Mouse (Mus musculus) forebrain, embryonic 13.5 days (tissue): ENCODE measurements around the gene Cib3. TPM values are rescaled to one million over a fixed set of nuclear protein-coding genes. Genes with fewer than 3 reads are reported as not detected.

Source experiments
- ATAC-seq: fragments of 200-750 bp; cut with Nextera tagmentation; 2 replicates; pipeline ENCODE4 v1.8.0; 2017
- H3K27ac ChIP-seq: fragments of 300-500 bp; sonication (generic); 2 replicates; pipeline ENCODE4 v1.5.1; 2015; ENCODE audit warnings: inconsistent platforms, mild to moderate bottlenecking, moderate library complexity
- H3K27me3 ChIP-seq: fragments of 300-500 bp; sonication (generic); 2 replicates; pipeline ENCODE4 v1.6.1; 2015; ENCODE audit warnings: mild to moderate bottlenecking, inconsistent platforms
- H3K36me3 ChIP-seq: fragments of 300-500 bp; sonication (generic); 2 replicates; pipeline ENCODE4 v1.6.1; 2015; ENCODE audit warnings: mild to moderate bottlenecking, inconsistent platforms; ENCODE audit not compliant: poor library complexity, severe bottlenecking
- H3K4me1 ChIP-seq: fragments of 300-500 bp; sonication (generic); 2 replicates; pipeline ENCODE4 v1.6.1; 2015; ENCODE audit warnings: inconsistent platforms
- H3K4me2 ChIP-seq: fragments of 300-500 bp; sonication (generic); 2 replicates; pipeline ENCODE4 v1.6.1; 2015; ENCODE audit warnings: inconsistent platforms, mild to moderate bottlenecking, moderate library complexity
- H3K4me3 ChIP-seq: fragments of 300-500 bp; sonication (generic); 2 replicates; pipeline ENCODE4 v1.5.1; 2015; ENCODE audit warnings: mild to moderate bottlenecking, inconsistent platforms
- H3K9ac ChIP-seq: fragments of 300-500 bp; sonication (generic); 2 replicates; pipeline ENCODE4 v1.6.1; 2015; ENCODE audit warnings: mild to moderate bottlenecking, inconsistent platforms
- H3K9me3 ChIP-seq: fragments of 300-500 bp; sonication (generic); replicated peaks from 2 replicates; pipeline ENCODE4 v1.6.1; 2016; ENCODE audit warnings: inconsistent platforms
- WGBS: fragments of 180-500 bp; shearing (Covaris S2); methylation state at CpG from one replicate; pipeline ENCODE4 v1.1.7; 2015; 5-methylcytosine and 5-hydroxymethylcytosine counted together
- polyA plus RNA-seq: library from polyadenylated mRNA; unstranded; fragments of >200 nt; fragmentation: Nextera tagmentation; extraction: Ambion mirVana; gene quantifications from 2 replicates; pipeline ENCODE4 v1.2.1, GENCODE M21; 2015

The Cib3 gene
- not detected in 2 replicates for polyA plus RNA-seq

DNA sequence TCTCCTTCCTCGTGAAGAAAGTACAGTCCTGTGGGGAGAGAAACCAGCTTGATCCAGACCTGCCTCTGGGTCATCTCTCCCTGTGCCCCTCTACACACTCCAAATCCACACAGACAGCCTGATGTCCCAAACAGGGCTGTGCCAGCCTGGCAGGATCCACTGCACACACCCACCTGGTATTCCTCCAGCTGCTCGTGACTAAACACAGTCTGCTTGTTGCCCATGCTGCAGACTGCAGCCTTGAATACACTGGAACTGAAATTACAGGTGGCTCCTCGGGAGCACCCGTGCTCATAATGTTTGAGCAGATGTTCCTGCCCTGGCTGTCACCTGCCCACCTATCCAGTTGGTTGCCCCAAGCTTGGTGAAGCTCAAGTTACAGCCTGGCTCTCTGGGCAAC, at the start of gene Cib3:
Cib3 (minus strand) TSS at position 87 of the 400 bp plus-strand sequence.
- H3K4me1 ChIP-seq = no peaks in the 10 kb centered on the region
- H3K9ac ChIP-seq = no peak within 1 kb of the TSS
- 73% methylated on average over 4 of the region's 4 CpGs for WGBS
- peaks cover 27% of the 10 kb centered on the region for H3K27me3 ChIP-seq
- no peak for ATAC-seq
- no peak within 1 kb of the TSS for H3K4me2 ChIP-seq
- no peaks in the 10 kb centered on the region for H3K9me3 ChIP-seq
- no peaks in the 10 kb centered on the region for H3K36me3 ChIP-seq
- no peak within 1 kb of the TSS for H3K4me3 ChIP-seq
- H3K27ac ChIP-seq = no peak within 1 kb of the TSS

DNA sequence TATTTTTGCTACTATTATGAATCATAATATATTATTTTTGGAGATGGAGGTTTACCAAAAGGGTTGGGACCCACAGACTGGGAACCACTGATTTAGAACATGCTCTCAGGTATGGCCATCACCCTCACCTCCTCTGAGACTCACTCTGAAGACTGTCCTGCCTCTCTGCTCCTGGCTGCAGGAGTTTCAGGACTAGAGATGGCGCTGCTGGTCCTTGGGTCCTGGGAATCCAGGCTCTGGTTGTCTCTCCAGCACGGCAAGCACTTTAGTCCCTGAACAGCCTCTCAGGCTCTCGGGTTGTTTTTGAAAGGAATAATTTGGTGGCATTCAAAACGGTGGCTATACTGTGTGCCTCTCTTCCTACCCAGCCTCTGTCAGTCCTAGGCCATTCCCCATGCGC, 49.2 kb upstream of the Cib3 start:
- Histone ChIP-seq H3K27me3 (no peaks in the 10 kb centered on the region), H3K4me1 (no peaks in the 10 kb centered on the region), H3K4me2 (no peak overlapping the region), H3K27ac (no peak overlapping the region), H3K9ac (no peak overlapping the region), H3K9me3 (0 out of 2 replicates have a peak, but pooled peaks cover 3% of the 10 kb centered on the region), H3K36me3 (peaks cover 5% of the 10 kb centered on the region), H3K4me3 (no peak overlapping the region)
- no peak for ATAC-seq
- 44% methylated on average over 5 of the region's 5 CpGs for WGBS

DNA sequence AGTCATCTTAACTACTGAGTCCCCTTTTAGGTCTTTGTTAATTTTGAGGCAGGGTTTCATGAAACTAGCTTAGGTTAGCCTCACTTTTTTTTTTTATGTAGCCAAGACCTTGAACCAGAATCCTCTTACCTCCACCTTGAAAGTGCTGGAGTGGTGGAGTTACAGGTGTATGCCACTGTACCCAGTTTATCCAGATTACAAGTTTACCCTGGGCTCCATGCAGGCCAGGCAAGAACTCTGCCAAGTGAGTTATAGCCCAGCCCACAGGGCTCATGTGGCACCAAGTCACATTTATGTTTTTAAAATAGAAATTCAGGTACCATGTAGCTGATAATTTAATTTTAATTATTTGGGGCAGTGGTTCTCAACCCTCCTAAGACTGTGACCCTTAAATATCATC, 48.8 kb upstream of the Cib3 start:
- no peak overlapping the region for H3K9ac ChIP-seq
- H3K27ac ChIP-seq = no peak overlapping the region
- H3K4me2 ChIP-seq = no peak overlapping the region
- H3K4me1 ChIP-seq = no peaks in the 10 kb centered on the region
- peaks cover 9% of the 10 kb centered on the region for H3K36me3 ChIP-seq
- no peak overlapping the region for H3K4me3 ChIP-seq
- no peak for ATAC-seq
- H3K27me3 ChIP-seq = no peaks in the 10 kb centered on the region
- H3K9me3 ChIP-seq = no peaks in the 10 kb centered on the region

DNA sequence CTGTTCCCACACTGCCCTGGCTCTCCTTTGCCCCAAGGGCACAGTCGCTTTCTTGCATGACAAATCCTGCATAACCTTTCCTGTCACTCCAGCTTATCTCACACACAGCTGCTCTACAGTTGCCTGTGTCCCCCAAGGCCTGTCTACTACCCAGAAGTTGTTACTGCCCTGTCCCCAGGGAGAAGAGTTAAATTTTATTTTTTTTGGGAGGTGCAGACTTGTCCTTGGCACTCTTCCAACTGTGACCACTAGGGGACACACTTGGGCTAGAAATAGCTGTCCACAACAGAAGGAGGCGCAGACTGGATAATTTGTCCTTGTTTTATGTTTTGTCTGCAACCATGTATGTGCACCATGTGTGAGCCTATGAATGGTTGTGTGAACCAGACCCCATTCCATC, 48.4 kb upstream of the Cib3 start:
- Histone ChIP-seq H3K36me3 (peaks cover 9% of the 10 kb centered on the region), H3K27ac (no peak overlapping the region), H3K4me2 (no peak overlapping the region), H3K9me3 (no peaks in the 10 kb centered on the region), H3K4me3 (no peak overlapping the region), H3K9ac (no peak overlapping the region), H3K4me1 (no peaks in the 10 kb centered on the region), H3K27me3 (no peaks in the 10 kb centered on the region)
- peak; percentile 67 for ATAC-seq
- WGBS = 32% methylated on average over 2 of the region's 2 CpGs

DNA sequence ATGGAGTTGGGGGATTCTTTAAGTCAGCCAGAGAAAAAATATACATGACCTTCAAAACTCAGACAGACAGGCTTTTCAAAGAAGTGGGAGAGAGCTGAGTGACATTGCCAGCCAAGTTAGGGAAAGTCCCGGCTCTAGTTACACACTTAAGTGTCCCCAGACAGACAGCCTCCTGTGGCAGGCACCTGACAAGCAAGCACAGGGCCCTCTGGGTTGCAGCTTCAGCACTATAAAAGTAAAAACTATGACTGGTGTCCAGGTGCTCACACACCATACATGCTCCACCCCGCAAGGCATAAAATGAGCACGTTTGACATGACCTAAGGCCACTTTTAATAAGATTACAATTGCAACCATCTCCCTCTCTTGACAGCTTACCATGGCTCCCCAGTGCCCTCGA, 47.9 kb upstream of the Cib3 start:
- Histone ChIP-seq H3K36me3 (peaks cover 13% of the 10 kb centered on the region), H3K4me3 (no peak overlapping the region), H3K4me1 (no peaks in the 10 kb centered on the region), H3K9ac (no peak overlapping the region), H3K4me2 (no peak overlapping the region), H3K27ac (no peak overlapping the region), H3K27me3 (no peaks in the 10 kb centered on the region), H3K9me3 (no peaks in the 10 kb centered on the region)
- 0 out of 2 replicates have a peak, but pooled peaks have one; percentile 6 for ATAC-seq
- WGBS = 59% methylated on average over 4 of the region's 4 CpGs

DNA sequence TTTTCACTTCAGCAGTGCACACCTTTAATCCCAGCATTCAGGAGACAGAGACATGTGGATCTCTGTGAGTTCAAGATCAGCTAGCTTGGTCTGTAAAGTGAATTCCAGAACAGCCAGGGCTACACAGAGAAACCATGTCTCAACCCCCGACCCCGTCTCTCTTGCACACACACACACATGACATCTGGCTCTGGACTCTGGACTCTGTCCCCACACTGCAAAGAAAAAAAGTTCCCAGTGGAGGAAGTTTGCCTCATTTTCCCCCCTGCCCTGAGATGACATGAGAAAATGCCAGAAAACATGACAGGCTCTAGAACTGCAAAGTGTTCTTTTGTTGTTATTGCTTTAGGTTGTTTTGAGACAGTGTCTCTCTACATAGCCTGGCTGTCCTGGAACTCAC, 47.2 kb upstream of the Cib3 start:
- no peak overlapping the region for H3K4me3 ChIP-seq
- H3K36me3 ChIP-seq = peaks cover 20% of the 10 kb centered on the region
- H3K9me3 ChIP-seq = no peaks in the 10 kb centered on the region
- ATAC-seq = no peak
- no peaks in the 10 kb centered on the region for H3K4me1 ChIP-seq
- no peak overlapping the region for H3K4me2 ChIP-seq
- no peak overlapping the region for H3K9ac ChIP-seq
- 68% methylated on average over 2 of the region's 2 CpGs for WGBS
- no peaks in the 10 kb centered on the region for H3K27me3 ChIP-seq
- no peak overlapping the region for H3K27ac ChIP-seq

DNA sequence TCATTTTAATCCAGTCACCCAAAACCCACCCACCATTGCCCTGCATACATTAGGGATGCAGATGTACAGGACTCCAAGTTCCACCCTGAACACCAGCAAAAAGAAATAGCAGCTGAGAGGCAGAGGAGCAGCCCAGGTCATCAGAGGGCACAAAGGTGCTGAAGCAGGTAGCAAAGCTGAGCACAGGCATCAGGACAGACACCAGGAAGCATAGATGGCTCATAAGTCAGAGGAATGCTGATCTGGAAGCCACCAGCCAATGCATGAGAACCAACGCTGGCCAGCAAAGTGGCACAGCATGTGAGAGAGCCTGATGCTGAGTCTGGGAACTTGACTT, 45.2 kb upstream of the Cib3 start:
- peaks cover 40% of the 10 kb centered on the region for H3K36me3 ChIP-seq
- no peak overlapping the region for H3K27ac ChIP-seq
- no peaks in the 10 kb centered on the region for H3K27me3 ChIP-seq
- H3K4me3 ChIP-seq = no peak overlapping the region
- ATAC-seq = no peak
- H3K4me1 ChIP-seq = no peaks in the 10 kb centered on the region
- H3K9ac ChIP-seq = no peak overlapping the region
- 96% methylated on average over 1 of the region's 1 CpGs for WGBS
- no peak overlapping the region for H3K4me2 ChIP-seq
- H3K9me3 ChIP-seq = no peaks in the 10 kb centered on the region

DNA sequence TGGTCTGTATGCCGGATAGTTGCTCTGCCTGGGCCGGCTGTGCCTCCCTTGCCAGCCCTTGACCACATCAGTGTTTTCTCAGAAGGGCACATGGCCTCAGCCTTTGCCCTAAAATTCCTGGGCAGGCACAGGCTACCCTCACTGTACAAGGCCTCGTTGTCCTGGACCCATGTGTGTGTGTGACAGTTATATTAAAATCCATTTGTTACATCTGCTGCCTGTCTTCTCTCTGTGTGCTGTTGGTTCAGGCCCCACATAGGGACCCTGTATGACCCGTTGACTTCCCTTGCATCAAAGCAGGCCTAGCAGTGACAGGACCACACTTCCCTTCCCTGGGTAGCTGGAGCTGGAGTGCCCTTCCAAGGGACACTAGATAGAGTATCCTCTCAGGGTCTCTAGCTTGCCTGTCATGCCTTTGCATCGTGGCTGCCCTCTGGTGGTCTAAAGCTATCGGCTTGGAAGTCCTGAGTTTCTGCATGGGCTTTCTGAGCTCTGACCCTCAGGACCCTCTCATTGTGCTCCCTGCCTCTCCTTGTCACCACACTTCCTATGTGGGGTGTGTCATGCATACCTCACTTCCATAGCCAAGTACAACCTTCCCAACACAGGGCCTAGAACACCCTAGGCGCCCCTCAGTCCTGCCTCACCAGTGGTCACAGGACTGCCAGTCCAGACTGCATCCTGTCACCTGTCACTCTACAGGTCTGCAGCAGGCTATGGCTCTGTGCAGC, 44.7 kb upstream of the Cib3 start:
- Histone ChIP-seq H3K4me2 (no peak overlapping the region), H3K27ac (no peak overlapping the region), H3K4me3 (no peak overlapping the region), H3K4me1 (no peaks in the 10 kb centered on the region), H3K9me3 (no peaks in the 10 kb centered on the region), H3K36me3 (peaks cover 45% of the 10 kb centered on the region), H3K9ac (no peak overlapping the region), H3K27me3 (no peaks in the 10 kb centered on the region)
- peak; percentile 17; the same call in 1 of the 2 replicates for ATAC-seq
- WGBS = 52% methylated on average over 7 of the region's 7 CpGs

DNA sequence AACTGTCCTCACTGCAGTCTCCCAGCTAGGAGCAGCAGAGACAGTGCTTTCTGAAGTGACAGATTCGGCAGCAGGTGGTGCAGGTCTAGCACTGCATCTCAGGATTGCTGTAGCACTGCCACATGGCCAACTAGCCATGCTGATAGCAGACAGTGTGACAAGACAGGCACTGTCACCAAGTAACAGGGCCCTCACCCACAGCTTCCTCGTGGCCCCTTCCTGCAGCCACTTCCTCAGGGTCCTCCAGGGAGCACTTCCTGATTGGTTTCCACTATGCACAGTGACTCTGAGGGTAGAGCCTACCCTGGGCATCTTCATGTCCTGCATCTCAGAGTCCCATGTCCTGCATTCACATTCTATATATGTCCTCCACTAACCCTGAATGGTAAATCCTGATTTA, 32.0 kb upstream of the Cib3 start:
- no peak overlapping the region for H3K27ac ChIP-seq
- H3K9ac ChIP-seq = no peak overlapping the region
- no peaks in the 10 kb centered on the region for H3K27me3 ChIP-seq
- no peak overlapping the region for H3K4me2 ChIP-seq
- peaks cover 60% of the 10 kb centered on the region for H3K36me3 ChIP-seq
- 93% methylated on average over 2 of the region's 2 CpGs for WGBS
- no peak for ATAC-seq
- H3K9me3 ChIP-seq = no peaks in the 10 kb centered on the region
- H3K4me1 ChIP-seq = peaks cover 22% of the 10 kb centered on the region
- H3K4me3 ChIP-seq = no peak overlapping the region

DNA sequence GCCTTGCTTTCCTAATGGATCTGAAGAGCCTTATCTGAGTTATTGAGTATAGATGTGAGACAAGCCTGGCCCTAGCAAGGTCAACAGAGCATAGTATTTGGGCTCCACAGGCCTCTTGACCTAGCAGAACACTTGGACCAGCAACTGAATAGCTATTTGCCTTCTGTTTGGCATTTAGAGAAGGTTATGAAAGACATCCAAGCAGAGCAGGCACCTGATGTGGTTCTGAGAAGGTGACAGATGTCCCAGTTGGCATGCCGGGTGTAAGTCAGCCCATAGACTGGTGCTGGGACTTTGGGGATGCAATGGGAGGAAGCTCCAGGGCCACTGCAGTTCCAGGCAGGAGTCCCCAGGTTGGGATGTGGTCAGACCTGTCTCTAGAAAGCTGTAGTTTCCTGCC, 29.6 kb upstream of the Cib3 start:
- no peak for ATAC-seq
- H3K27me3 ChIP-seq = no peaks in the 10 kb centered on the region
- peaks cover 47% of the 10 kb centered on the region for H3K36me3 ChIP-seq
- no peak overlapping the region for H3K4me2 ChIP-seq
- H3K9me3 ChIP-seq = no peaks in the 10 kb centered on the region
- no peak overlapping the region for H3K27ac ChIP-seq
- H3K9ac ChIP-seq = no peak overlapping the region
- peaks cover 26% of the 10 kb centered on the region for H3K4me1 ChIP-seq
- 95% methylated on average over 1 of the region's 1 CpGs for WGBS
- no peak overlapping the region for H3K4me3 ChIP-seq

DNA sequence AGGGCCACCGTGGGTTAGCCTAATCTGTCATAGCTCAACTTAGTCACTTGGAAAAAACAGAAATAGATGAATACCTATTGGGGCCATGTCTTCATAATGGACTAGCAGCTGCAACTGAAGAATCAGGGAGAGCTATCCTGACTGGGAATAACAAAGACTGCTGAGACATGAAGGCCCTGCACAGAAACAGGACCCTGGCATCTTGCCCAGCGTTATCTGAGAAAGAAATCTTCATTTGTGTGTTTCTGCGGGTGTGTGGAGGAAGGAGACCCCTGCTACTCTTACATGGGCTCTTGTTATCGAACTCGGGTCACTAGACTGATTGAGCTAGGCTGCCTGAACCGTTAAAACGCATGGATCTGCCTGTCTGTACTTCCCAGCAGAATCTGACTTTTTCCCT, 28.3 kb upstream of the Cib3 start:
- WGBS = 64% methylated on average over 7 of the region's 7 CpGs
- Histone ChIP-seq H3K27me3 (no peaks in the 10 kb centered on the region), H3K36me3 (peaks cover 35% of the 10 kb centered on the region), H3K27ac (peak overlapping the region; percentile 94; the same call in 1 of the 2 replicates), H3K4me2 (peak overlapping the region; percentile 75), H3K9me3 (no peaks in the 10 kb centered on the region), H3K4me1 (peaks cover 26% of the 10 kb centered on the region), H3K4me3 (peak overlapping the region; percentile 72), H3K9ac (peak overlapping the region; percentile 78)
- ATAC-seq = no peak

DNA sequence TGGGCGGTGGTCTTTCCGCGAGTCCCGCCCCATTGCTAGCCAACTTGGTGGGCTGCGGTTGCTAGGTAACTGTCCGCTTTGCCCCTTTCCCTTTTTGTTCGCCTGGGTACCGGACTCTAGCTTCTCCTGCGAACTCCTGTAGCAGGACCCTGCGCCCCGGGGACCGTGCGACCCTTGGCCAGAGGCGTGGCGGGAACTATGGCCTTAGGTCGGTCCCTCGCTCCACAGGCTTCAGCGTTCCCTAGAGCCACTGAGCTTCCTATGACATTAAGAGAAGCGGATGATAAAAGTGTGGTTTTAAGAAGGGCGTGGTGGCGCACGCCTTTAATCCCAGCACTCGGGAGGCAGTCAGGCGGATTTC, 27.7 kb upstream of the Cib3 start:
- Histone ChIP-seq H3K9me3 (no peaks in the 10 kb centered on the region), H3K4me2 (peak overlapping the region; percentile 75), H3K9ac (peak overlapping the region; percentile 78), H3K27ac (peak overlapping the region; percentile 94), H3K4me3 (peak overlapping the region; percentile 72), H3K36me3 (peaks cover 30% of the 10 kb centered on the region), H3K4me1 (peaks cover 26% of the 10 kb centered on the region), H3K27me3 (no peaks in the 10 kb centered on the region)
- ATAC-seq = no peak
- WGBS = under 1% methylated on average over 24 of the region's 24 CpGs
